Mouse (Mus musculus): ENCODE data around the gene Ifrd1.

DNA sequence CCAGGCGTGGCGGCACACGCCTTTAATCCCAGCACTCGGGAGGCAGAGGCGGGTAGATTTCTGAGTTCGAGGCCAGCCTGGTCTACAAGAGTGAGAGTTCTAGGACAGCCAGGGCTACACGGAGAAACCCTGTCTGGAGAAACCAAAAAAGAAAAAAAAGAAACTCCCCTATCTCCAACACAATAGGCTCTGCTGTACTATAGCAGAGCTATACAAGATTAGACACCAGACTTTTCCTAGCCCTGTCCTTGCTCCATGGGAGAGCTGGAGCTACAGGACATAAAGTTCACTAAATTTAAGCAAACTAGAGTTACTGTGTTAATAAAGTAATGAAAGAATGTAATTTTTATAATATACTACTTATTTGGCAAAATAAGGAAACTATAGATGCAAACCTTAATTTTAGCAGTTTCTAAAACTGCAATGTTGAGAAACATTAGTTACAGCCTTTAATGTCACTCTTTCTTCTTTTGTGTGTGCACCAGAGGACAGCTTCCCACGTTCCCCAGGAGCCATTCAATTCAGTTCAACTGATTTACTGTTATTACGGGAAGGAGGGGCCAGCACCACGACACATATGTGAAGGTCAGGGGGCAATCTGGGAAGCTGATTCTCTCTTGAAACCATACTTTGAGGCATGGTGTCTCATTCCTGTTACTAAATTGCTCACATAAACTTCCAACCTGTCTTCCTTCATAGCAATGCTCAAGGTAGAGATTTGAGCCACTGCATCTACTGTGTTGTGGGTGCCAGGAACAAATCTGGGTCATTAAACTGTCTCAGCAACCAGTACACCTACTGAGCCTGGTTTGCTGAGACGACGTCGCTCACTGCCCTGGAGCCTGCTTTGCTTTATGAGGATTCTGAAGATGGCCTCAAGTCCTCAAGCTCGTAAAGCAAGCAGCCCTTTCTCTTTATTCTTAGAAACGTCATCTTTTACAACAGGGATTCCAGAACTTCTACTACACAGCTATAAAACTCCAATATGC, 33.1 kb downstream of the Ifrd1 start:
- TF ChIP-seq CTCF (IDR thresholded peaks at IDR 0.05; ENCODE audit: borderline replicate concordance, control insufficient read depth, extremely low read depth, insufficient read depth, low read length, poor library complexity) (no peak), POLR2A (IDR thresholded peaks at IDR 0.05; ENCODE audit: control insufficient read depth, extremely low read depth, insufficient read depth, low read length, poor library complexity) (no peak)
